Mouse (Mus musculus): ENCODE results near the gene Nsrp1. TPM values are rescaled to one million over a fixed set of nuclear protein-coding genes. Genes with fewer than 3 reads are reported as not detected.

Nsrp1 gene
- total and polyA plus RNA-seq, 2 experiments, result 0.75 to 3.7 TPM

- WGBS, result 22% methylated on average over 9 of the region's 9 CpGs
- no peaks in the 10 kb centered on the region for H3K36me3 ChIP-seq (ENCODE audit: control insufficient read depth, insufficient read depth, low read length)
- DNase-seq (ENCODE audit: extremely low read depth, low read depth, low spot score), result peak; percentile 89
- H3K4me3 ChIP-seq (ENCODE audit: insufficient read depth, low read depth, low read length), result no peak overlapping the region
- H3K27ac ChIP-seq (replicated peaks; ENCODE audit: insufficient read depth, low read depth, low read length), result peak overlapping the region; percentile 55
- H3K27me3 ChIP-seq (ENCODE audit: control insufficient read depth, insufficient read depth, low read length), result no peaks in the 10 kb centered on the region
- no peak overlapping the region for H3K9ac ChIP-seq (ENCODE audit: low read depth, low read length)
- TF ChIP-seq POLR2A (IDR thresholded peaks at IDR 0.05; ENCODE audit: extremely low read depth, insufficient read depth, low read length) (no peak), CTCF (IDR thresholded peaks at IDR 0.05; ENCODE audit: low read depth, low read length) (no peak)
- H3K4me1 ChIP-seq (ENCODE audit: control insufficient read depth, insufficient read depth, low read length), result peaks cover 6% of the 10 kb centered on the region; the same call in 1 of the 2 replicates
- H3K79me2 ChIP-seq (ENCODE audit: control insufficient read depth, insufficient read depth, low read length), result no peaks in the 10 kb centered on the region
These were observed 56.4 kb downstream of the Nsrp1 start for GRCm38 (mm10) chr11:77021749-77022396.

- H3K36me3 ChIP-seq (ENCODE audit: control insufficient read depth, insufficient read depth, low read length), result no peaks in the 10 kb centered on the region
- H3K27me3 ChIP-seq (ENCODE audit: control insufficient read depth, insufficient read depth, low read length), result no peaks in the 10 kb centered on the region
- no peak for DNase-seq (ENCODE audit: extremely low read depth, low read depth, low spot score)
- H3K27ac ChIP-seq (replicated peaks; ENCODE audit: insufficient read depth, low read depth, low read length), result no peak overlapping the region
- H3K4me3 ChIP-seq (ENCODE audit: insufficient read depth, low read depth, low read length), result no peak overlapping the region
- TF ChIP-seq CTCF (IDR thresholded peaks at IDR 0.05; ENCODE audit: low read depth, low read length), result no peak
- TF ChIP-seq POLR2A (IDR thresholded peaks at IDR 0.05; ENCODE audit: extremely low read depth, insufficient read depth, low read length), result no peak
- WGBS, result 44% methylated on average over 8 of the region's 8 CpGs
- peaks cover 6% of the 10 kb centered on the region; the same call in 1 of the 2 replicates for H3K4me1 ChIP-seq (ENCODE audit: control insufficient read depth, insufficient read depth, low read length)
- no peaks in the 10 kb centered on the region for H3K79me2 ChIP-seq (ENCODE audit: control insufficient read depth, insufficient read depth, low read length)
- no peak overlapping the region for H3K9ac ChIP-seq (ENCODE audit: low read depth, low read length)
These were observed 58.7 kb downstream of the Nsrp1 start for GRCm38 (mm10) chr11:77019539-77019938.

GRCm38 (mm10) chr11:77018046-77018445, 60.2 kb downstream of the Nsrp1 start:
- no peaks in the 10 kb centered on the region for H3K27me3 ChIP-seq (ENCODE audit: control insufficient read depth, insufficient read depth, low read length)
- no peak overlapping the region for H3K27ac ChIP-seq (replicated peaks; ENCODE audit: insufficient read depth, low read depth, low read length)
- no peaks in the 10 kb centered on the region for H3K36me3 ChIP-seq (ENCODE audit: control insufficient read depth, insufficient read depth, low read length)
- DNase-seq (ENCODE audit: extremely low read depth, low read depth, low spot score), result no peak
- no peak for TF ChIP-seq POLR2A (IDR thresholded peaks at IDR 0.05; ENCODE audit: extremely low read depth, insufficient read depth, low read length)
- TF ChIP-seq CTCF (IDR thresholded peaks at IDR 0.05; ENCODE audit: low read depth, low read length), result no peak
- WGBS, result 90% methylated on average over 11 of the region's 11 CpGs
- no peaks in the 10 kb centered on the region for H3K79me2 ChIP-seq (ENCODE audit: control insufficient read depth, insufficient read depth, low read length)
- no peak overlapping the region for H3K4me3 ChIP-seq (ENCODE audit: insufficient read depth, low read depth, low read length)
- H3K4me1 ChIP-seq (ENCODE audit: control insufficient read depth, insufficient read depth, low read length), result peaks cover 6% of the 10 kb centered on the region; the same call in 1 of the 2 replicates
- H3K9ac ChIP-seq (ENCODE audit: low read depth, low read length), result no peak overlapping the region

- no peaks in the 10 kb centered on the region for H3K36me3 ChIP-seq (ENCODE audit: control insufficient read depth, insufficient read depth, low read length)
These were observed 67.3 kb downstream of the Nsrp1 start for GRCm38 (mm10) chr11:77010762-77011475.

GRCm38 (mm10) chr11:77009069-77010025, 68.9 kb downstream of the Nsrp1 start:
- peak; percentile 30 for DNase-seq (ENCODE audit: extremely low read depth, low read depth, low spot score)
- Histone ChIP-seq H3K27me3 (ENCODE audit: control insufficient read depth, insufficient read depth, low read length) (no peaks in the 10 kb centered on the region), H3K79me2 (ENCODE audit: control insufficient read depth, insufficient read depth, low read length) (no peaks in the 10 kb centered on the region), H3K9ac (ENCODE audit: low read depth, low read length) (no peak overlapping the region), H3K4me3 (ENCODE audit: insufficient read depth, low read depth, low read length) (no peak overlapping the region), H3K36me3 (ENCODE audit: control insufficient read depth, insufficient read depth, low read length) (no peaks in the 10 kb centered on the region), H3K4me1 (ENCODE audit: control insufficient read depth, insufficient read depth, low read length) (peaks cover 10% of the 10 kb centered on the region), H3K27ac (replicated peaks; ENCODE audit: insufficient read depth, low read depth, low read length) (no peak overlapping the region)
- TF ChIP-seq CTCF (IDR thresholded peaks at IDR 0.05; ENCODE audit: low read depth, low read length) (no peak), POLR2A (IDR thresholded peaks at IDR 0.05; ENCODE audit: extremely low read depth, insufficient read depth, low read length) (no peak)
- WGBS, result 51% methylated on average over 16 of the region's 16 CpGs

More at GRCm38 (mm10) chr11:77010762-77011475, 67.3 kb downstream of the Nsrp1 start:
- TF ChIP-seq CTCF (IDR thresholded peaks at IDR 0.05; ENCODE audit: low read depth, low read length), result no peak
- Histone ChIP-seq H3K9ac (ENCODE audit: low read depth, low read length) (no peak overlapping the region), H3K27ac (replicated peaks; ENCODE audit: insufficient read depth, low read depth, low read length) (no peak overlapping the region), H3K79me2 (ENCODE audit: control insufficient read depth, insufficient read depth, low read length) (no peaks in the 10 kb centered on the region), H3K4me1 (ENCODE audit: control insufficient read depth, insufficient read depth, low read length) (peaks cover 10% of the 10 kb centered on the region), H3K4me3 (ENCODE audit: insufficient read depth, low read depth, low read length) (no peak overlapping the region), H3K27me3 (ENCODE audit: control insufficient read depth, insufficient read depth, low read length) (no peaks in the 10 kb centered on the region)
- WGBS, result 49% methylated on average over 10 of the region's 10 CpGs
- DNase-seq (ENCODE audit: extremely low read depth, low read depth, low spot score), result peak; percentile 65

Data from liver, adult 2 months (tissue).